Mouse (Mus musculus) testis, adult 2 months (tissue): ENCODE results near the gene Olfr787.

Experiments
- CTCF ChIP-seq: fragments of 200-500 bp; IDR thresholded peaks from 2 replicates; pipeline ENCODE4 v1.5.1; 2012; ENCODE audit warnings: low read depth, mild to moderate bottlenecking, inconsistent platforms, low read length, moderate library complexity; ENCODE audit not compliant: control insufficient read depth, insufficient read depth, insufficient replicate concordance
- POLR2A ChIP-seq: fragments of 200-500 bp; IDR thresholded peaks from 2 replicates; pipeline ENCODE4 v1.6.1; 2012; ENCODE audit warnings: low read depth, mild to moderate bottlenecking, inconsistent platforms, low read length, moderate library complexity; ENCODE audit not compliant: control insufficient read depth

- TF ChIP-seq CTCF (no peak), POLR2A (no peak)
Observed at GRCm38 (mm10) chr10:129470698-129471097, 9.0 kb downstream of the Olfr787 start, which contains the start of gene Olfr788.
